Mouse (Mus musculus) heart, embryonic 10.5 days (tissue): ENCODE measurements around the gene Pik3r2. TPM values are rescaled to one million over a fixed set of nuclear protein-coding genes. Genes with fewer than 3 reads are reported as not detected.

Source experiments
- DNase-seq: peaks from one replicate; pipeline ENCODE4 v3.0.0-alpha.2; 2017; ENCODE audit warnings: low spot score
- H3K27ac ChIP-seq: fragments of 300-500 bp; sonication (generic); 2 replicates; pipeline ENCODE4 v1.5.1; 2016; ENCODE audit warnings: mild to moderate bottlenecking
- H3K27me3 ChIP-seq: fragments of 300-500 bp; sonication (generic); 2 replicates; pipeline ENCODE4 v1.6.1; 2016; ENCODE audit warnings: mild to moderate bottlenecking; ENCODE audit not compliant: poor library complexity, insufficient read depth, severe bottlenecking
- H3K36me3 ChIP-seq: fragments of 300-500 bp; sonication (generic); 2 replicates; pipeline ENCODE4 v1.6.1; 2016; ENCODE audit warnings: mild to moderate bottlenecking, moderate library complexity
- H3K4me1 ChIP-seq: fragments of 300-500 bp; sonication (generic); 2 replicates; pipeline ENCODE4 v1.6.1; 2016; ENCODE audit warnings: mild to moderate bottlenecking
- H3K4me3 ChIP-seq: fragments of 300-500 bp; sonication (generic); 2 replicates; pipeline ENCODE4 v1.5.1; 2016; ENCODE audit warnings: mild to moderate bottlenecking, moderate library complexity
- H3K9me3 ChIP-seq: fragments of 300-500 bp; sonication (generic); 2 replicates; pipeline ENCODE4 v1.6.1; 2016; ENCODE audit warnings: mild to moderate bottlenecking, moderate library complexity
- WGBS: fragments of 180-500 bp; shearing (Covaris S2); methylation state at CpG from one replicate; pipeline ENCODE4 v1.1.7; 2016; 5-methylcytosine and 5-hydroxymethylcytosine counted together
- polyA plus RNA-seq: library from polyadenylated mRNA; unstranded; fragments of >200 nt; fragmentation: Nextera tagmentation; extraction: Ambion mirVana; gene quantifications from 2 replicates; pipeline ENCODE4 v1.2.1, GENCODE M21; 2016

The Pik3r2 gene
- polyA plus RNA-seq, 1 experiment from 2014 or later = 43.5 TPM

GRCm38 (mm10) chr8:70797081-70798070 lies 20.9 kb upstream of the Pik3r2 start:
- Histone ChIP-seq H3K4me3 (peak overlapping the region; percentile 68), H3K9me3 (no peaks in the 10 kb centered on the region), H3K36me3 (no peaks in the 10 kb centered on the region), H3K27me3 (peaks cover 89% of the 10 kb centered on the region), H3K4me1 (peaks cover 29% of the 10 kb centered on the region), H3K27ac (peak overlapping the region; percentile 86)
- DNase-seq = peak; percentile 97
- WGBS = under 1% methylated on average over 56 of the region's 57 CpGs

DNA sequence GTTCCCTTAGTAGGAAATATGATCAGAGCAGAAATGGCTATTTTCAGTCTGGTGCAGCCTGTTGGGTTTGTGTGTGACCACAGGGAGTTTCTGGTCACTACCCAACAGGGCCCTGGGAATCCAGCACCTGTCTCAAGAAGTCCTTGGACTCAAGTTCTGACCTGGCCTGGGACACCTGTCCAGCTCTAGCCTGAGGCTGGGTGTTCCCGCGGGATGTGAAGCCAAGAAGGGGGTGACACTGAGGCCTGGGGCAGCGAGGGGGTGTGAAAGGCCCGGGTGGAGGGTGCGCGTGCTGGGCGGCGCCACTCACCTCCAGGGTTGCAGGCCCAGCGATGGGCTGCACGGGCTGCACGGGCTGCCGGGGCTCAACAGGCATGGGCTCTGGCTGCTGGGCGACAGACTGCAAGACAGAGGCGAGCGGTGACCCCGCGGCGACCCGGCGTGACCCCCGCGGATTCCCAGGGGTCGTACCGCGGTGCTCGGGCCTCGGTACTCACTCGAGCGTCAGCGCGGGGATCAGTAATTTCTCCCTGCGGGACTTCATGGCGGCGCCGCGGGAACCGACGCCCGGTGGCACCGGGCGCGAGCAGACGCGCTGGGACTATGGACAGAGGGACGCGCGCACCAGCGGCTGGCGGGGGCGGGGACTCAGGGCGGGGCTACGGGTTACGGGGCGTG lies 20.0 kb upstream of the Pik3r2 start:
- no peaks in the 10 kb centered on the region for H3K9me3 ChIP-seq
- peaks cover 36% of the 10 kb centered on the region for H3K4me1 ChIP-seq
- H3K4me3 ChIP-seq = peak overlapping the region; percentile 68
- WGBS = 1% methylated on average over 54 of the region's 54 CpGs
- no peak for DNase-seq
- H3K27ac ChIP-seq = peak overlapping the region; percentile 86
- H3K36me3 ChIP-seq = no peaks in the 10 kb centered on the region
- peaks cover 81% of the 10 kb centered on the region for H3K27me3 ChIP-seq

DNA sequence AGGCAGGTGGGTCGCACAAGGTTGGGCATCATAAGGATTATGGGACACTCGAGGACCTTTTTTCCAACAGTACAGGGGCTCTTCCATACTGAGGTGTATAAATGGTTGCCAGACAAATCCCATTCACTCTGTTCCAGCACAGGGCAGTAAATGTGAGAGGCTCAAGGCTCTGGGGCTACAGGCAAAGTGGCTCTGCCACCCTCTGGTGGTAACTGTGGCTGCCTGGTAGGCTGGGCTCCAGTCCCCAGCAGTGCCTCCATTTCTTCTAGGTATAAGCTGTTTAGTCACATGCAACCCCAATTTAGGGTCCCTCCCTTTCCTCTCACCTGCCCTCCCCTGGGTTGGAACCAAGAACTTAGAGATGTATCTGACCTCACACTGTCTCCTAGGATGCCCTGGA lies 18.9 kb upstream of the Pik3r2 start:
- Histone ChIP-seq H3K4me3 (no peak overlapping the region), H3K4me1 (peaks cover 47% of the 10 kb centered on the region), H3K36me3 (no peaks in the 10 kb centered on the region), H3K27me3 (peaks cover 78% of the 10 kb centered on the region), H3K9me3 (no peaks in the 10 kb centered on the region), H3K27ac (no peak overlapping the region)
- WGBS = 79% methylated on average over 2 of the region's 2 CpGs
- no peak for DNase-seq

GRCm38 (mm10) chr8:70794215-70794614 lies 17.7 kb upstream of the Pik3r2 start:
- no peaks in the 10 kb centered on the region for H3K36me3 ChIP-seq
- peaks cover 54% of the 10 kb centered on the region for H3K4me1 ChIP-seq
- no peak overlapping the region for H3K27ac ChIP-seq
- no peak overlapping the region for H3K4me3 ChIP-seq
- no peak for DNase-seq
- WGBS = 88% methylated on average over 2 of the region's 2 CpGs
- peaks cover 75% of the 10 kb centered on the region for H3K27me3 ChIP-seq
- H3K9me3 ChIP-seq = no peaks in the 10 kb centered on the region

- under 1% methylated on average over 20 of the region's 20 CpGs for WGBS
- DNase-seq = peak; percentile 89
- 0 out of 2 replicates have a peak, but pooled peaks cover 2% of the 10 kb centered on the region for H3K36me3 ChIP-seq
- H3K27ac ChIP-seq = peak overlapping the region; percentile 92
- H3K4me1 ChIP-seq = peaks cover 63% of the 10 kb centered on the region
- no peaks in the 10 kb centered on the region for H3K9me3 ChIP-seq
- H3K27me3 ChIP-seq = peaks cover 63% of the 10 kb centered on the region
- H3K4me3 ChIP-seq = peak overlapping the region; percentile 77
Observed at GRCm38 (mm10) chr8:70792700-70793099, 16.2 kb upstream of the Pik3r2 start.

- Histone ChIP-seq H3K9me3 (no peaks in the 10 kb centered on the region), H3K27me3 (peaks cover 61% of the 10 kb centered on the region), H3K4me3 (peak overlapping the region; percentile 77), H3K36me3 (0 out of 2 replicates have a peak, but pooled peaks cover 2% of the 10 kb centered on the region), H3K4me1 (peaks cover 63% of the 10 kb centered on the region), H3K27ac (peak overlapping the region; percentile 92)
- DNase-seq = peak; percentile 98
- WGBS = 5% methylated on average over 58 of the region's 58 CpGs
Observed at GRCm38 (mm10) chr8:70791975-70792691, 15.6 kb upstream of the Pik3r2 start.

- 78% methylated on average over 7 of the region's 7 CpGs for WGBS
- peaks cover 7% of the 10 kb centered on the region for H3K36me3 ChIP-seq
- peak overlapping the region; percentile 92 for H3K27ac ChIP-seq
- H3K4me1 ChIP-seq = peaks cover 55% of the 10 kb centered on the region
- peaks cover 55% of the 10 kb centered on the region for H3K27me3 ChIP-seq
- H3K4me3 ChIP-seq = peak overlapping the region; percentile 77
- no peak for DNase-seq
- H3K9me3 ChIP-seq = no peaks in the 10 kb centered on the region
Observed at GRCm38 (mm10) chr8:70791294-70791701, 14.8 kb upstream of the Pik3r2 start.

DNA sequence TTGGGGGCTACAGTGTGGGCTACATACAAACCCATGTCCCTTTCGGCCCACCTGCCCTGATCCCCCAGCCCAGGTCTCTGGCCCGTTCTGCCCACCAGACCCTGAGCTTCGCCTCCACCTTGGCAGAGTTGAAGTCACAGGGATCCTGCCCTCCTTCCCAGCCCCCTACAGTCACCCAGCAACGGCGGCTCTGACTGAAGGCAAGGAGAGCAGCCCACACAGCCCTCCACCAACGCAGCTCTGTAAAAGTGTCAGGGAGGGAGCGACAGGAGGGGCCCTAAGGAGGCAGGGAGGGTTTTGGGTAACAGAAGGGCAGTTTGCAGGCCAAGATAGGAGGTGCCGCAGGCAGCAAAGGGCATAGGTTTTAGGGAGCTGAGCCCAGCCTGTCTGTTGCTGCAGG lies 14.3 kb upstream of the Pik3r2 start:
- Histone ChIP-seq H3K36me3 (peaks cover 11% of the 10 kb centered on the region), H3K9me3 (no peaks in the 10 kb centered on the region), H3K4me1 (peaks cover 60% of the 10 kb centered on the region), H3K27me3 (peaks cover 50% of the 10 kb centered on the region), H3K4me3 (peak overlapping the region; percentile 77), H3K27ac (peak overlapping the region; percentile 92)
- 68% methylated on average over 8 of the region's 8 CpGs for WGBS
- no peak for DNase-seq

DNA sequence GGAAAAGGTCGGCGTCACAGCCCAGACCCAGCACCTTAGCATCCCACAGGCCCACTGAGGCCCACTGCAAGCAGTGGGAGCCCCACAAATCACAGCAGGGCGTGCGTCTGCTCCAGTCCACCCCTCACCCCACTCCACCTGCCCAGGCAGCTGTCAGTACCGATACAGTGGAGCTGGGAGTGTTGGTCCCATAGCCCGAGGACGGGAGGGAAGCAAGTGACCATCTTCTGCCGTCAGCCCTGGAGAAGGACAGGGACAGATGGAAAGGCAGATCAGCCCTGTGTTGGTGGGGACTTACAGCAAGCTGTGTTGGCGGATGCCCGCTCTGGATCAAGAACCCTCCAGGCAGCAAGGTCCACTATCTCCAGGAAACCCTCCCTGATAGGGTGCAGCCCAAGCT lies 12.5 kb upstream of the Pik3r2 start:
- peak overlapping the region; percentile 48 for H3K4me3 ChIP-seq
- no peaks in the 10 kb centered on the region for H3K9me3 ChIP-seq
- H3K36me3 ChIP-seq = peaks cover 28% of the 10 kb centered on the region
- DNase-seq = no peak
- H3K4me1 ChIP-seq = peaks cover 61% of the 10 kb centered on the region
- peaks cover 34% of the 10 kb centered on the region for H3K27me3 ChIP-seq
- 71% methylated on average over 10 of the region's 10 CpGs for WGBS
- peak overlapping the region; percentile 50; the same call in 1 of the 2 replicates for H3K27ac ChIP-seq

GRCm38 (mm10) chr8:70787941-70788667 lies 11.6 kb upstream of the Pik3r2 start:
- Histone ChIP-seq H3K36me3 (peaks cover 38% of the 10 kb centered on the region), H3K27ac (peak overlapping the region; percentile 13), H3K4me1 (peaks cover 59% of the 10 kb centered on the region), H3K4me3 (peak overlapping the region; percentile 48), H3K9me3 (no peaks in the 10 kb centered on the region), H3K27me3 (peaks cover 25% of the 10 kb centered on the region; the same call in 1 of the 2 replicates)
- WGBS = 8% methylated on average over 30 of the region's 30 CpGs
- DNase-seq = peak; percentile 97

DNA sequence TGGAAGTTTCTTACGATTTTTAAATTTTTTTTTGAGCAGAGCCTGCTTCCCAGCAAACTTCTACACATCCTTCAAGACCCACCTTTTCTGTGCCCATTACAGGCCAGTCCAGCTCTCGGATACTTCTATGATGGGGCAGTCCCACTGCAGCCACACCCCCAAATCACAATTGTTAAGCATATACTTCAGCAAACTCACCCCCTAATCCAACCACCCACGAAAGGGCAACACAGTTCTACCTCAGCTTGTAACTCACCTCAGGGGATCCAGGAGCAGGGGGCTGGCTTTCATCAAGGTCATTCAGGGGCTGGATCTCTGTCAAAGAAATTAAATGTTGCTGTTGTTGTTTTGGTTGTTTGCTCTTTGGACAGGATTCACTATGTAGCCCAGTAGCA lies 10.5 kb upstream of the Pik3r2 start:
- Histone ChIP-seq H3K4me3 (peak overlapping the region; percentile 48; the same call in 1 of the 2 replicates), H3K9me3 (no peaks in the 10 kb centered on the region), H3K36me3 (peaks cover 45% of the 10 kb centered on the region), H3K27me3 (peaks cover 20% of the 10 kb centered on the region; the same call in 1 of the 2 replicates), H3K4me1 (peaks cover 50% of the 10 kb centered on the region), H3K27ac (no peak overlapping the region)
- WGBS = 83% methylated on average over 3 of the region's 3 CpGs
- DNase-seq = no peak
